Mouse (Mus musculus) cerebellum, postnatal 14 days (tissue): ENCODE measurements around the gene Zkscan17.
"Not testable (repeated sequence)": the region's sequence is repeated elsewhere in the genome, so short reads cannot be mapped to it uniquely, and the experiment has no call there.

Experiments used
- DNase-seq, 2 experiments: peaks; one replicate each; pipeline ENCODE4 v3.0.0; 2021; ENCODE audit warnings: mixed read lengths in 2 of 2

Zkscan17 gene

GRCm38 (mm10) chr11:59526472-59527080 is at the start of gene Zkscan17:
TSS of gene Zkscan17 (minus strand) at chr11:59526751.
- DNase-seq: peak; percentile 44 to 71

GRCm38 (mm10) chr11:59576135-59576534 is 49.6 kb upstream of the Zkscan17 start, which contains the start of gene Olfr222:
TSS of gene Olfr222 (minus strand) at chr11:59576235.
- DNase-seq: not testable (repeated sequence)

- peak in 1 of 2 experiments; percentile 16 for DNase-seq
These were observed 49.2 kb upstream of the Zkscan17 start for GRCm38 (mm10) chr11:59575726-59576125.

- peak; percentile 48 to 60 for DNase-seq
These were observed 42.8 kb upstream of the Zkscan17 start for GRCm38 (mm10) chr11:59569306-59569705.

GRCm38 (mm10) chr11:59562837-59563236 is 36.3 kb upstream of the Zkscan17 start:
- DNase-seq: no peak

GRCm38 (mm10) chr11:59562336-59562735 is 35.8 kb upstream of the Zkscan17 start:
- no peak for DNase-seq

GRCm38 (mm10) chr11:59560906-59561305 is 34.4 kb upstream of the Zkscan17 start:
- DNase-seq: no peak

GRCm38 (mm10) chr11:59554535-59554934 is 28.0 kb upstream of the Zkscan17 start:
- no peak for DNase-seq

- no peak for DNase-seq
These were observed 27.6 kb upstream of the Zkscan17 start for GRCm38 (mm10) chr11:59554127-59554526.

GRCm38 (mm10) chr11:59544005-59544404 is 17.5 kb upstream of the Zkscan17 start:
- no peak for DNase-seq

- no peak for DNase-seq
These were observed 16.8 kb upstream of the Zkscan17 start for GRCm38 (mm10) chr11:59543376-59543775.

GRCm38 (mm10) chr11:59542442-59542841 is 15.9 kb upstream of the Zkscan17 start:
- DNase-seq: no peak

GRCm38 (mm10) chr11:59541324-59541723 is 14.8 kb upstream of the Zkscan17 start, which contains the start of gene Nlrp3:
TSS of gene Nlrp3 (plus strand) at chr11:59541568.
- DNase-seq: no peak

GRCm38 (mm10) chr11:59540123-59540522 is 13.6 kb upstream of the Zkscan17 start:
- no peak for DNase-seq

- DNase-seq: peak in 1 of 2 experiments; percentile 68
These were observed 11.8 kb upstream of the Zkscan17 start for GRCm38 (mm10) chr11:59538387-59538786.

- DNase-seq: peak in 1 of 2 experiments; percentile 65
These were observed 10.9 kb upstream of the Zkscan17 start for GRCm38 (mm10) chr11:59537218-59538130.

- DNase-seq: peak in 1 of 2 experiments; percentile 16
These were observed 5.0 kb upstream of the Zkscan17 start for GRCm38 (mm10) chr11:59531562-59531961.

GRCm38 (mm10) chr11:59530870-59531535 is 4.5 kb upstream of the Zkscan17 start:
- peak; percentile 85 for DNase-seq

- DNase-seq: no peak
These were observed 3.7 kb upstream of the Zkscan17 start for GRCm38 (mm10) chr11:59530221-59530620.

GRCm38 (mm10) chr11:59525237-59525636 is 1.3 kb downstream of the Zkscan17 start:
- peak; percentile 92 to 93 for DNase-seq

GRCm38 (mm10) chr11:59524150-59524549 is 2.4 kb downstream of the Zkscan17 start:
- peak in 1 of 2 experiments; percentile 52 for DNase-seq

GRCm38 (mm10) chr11:59519741-59520495 is 6.6 kb downstream of the Zkscan17 start:
- DNase-seq: no peak
